Mouse (Mus musculus) embryonic facial prominence, embryonic 11.5 days (tissue): ENCODE results near the gene Crocc. TPM values are rescaled to one million over a fixed set of nuclear protein-coding genes. Genes with fewer than 3 reads are reported as not detected.

Experiments
- ATAC-seq: fragments of 200-750 bp; cut with Nextera tagmentation; replicated peaks from 2 replicates; pipeline ENCODE4 v1.8.0; 2017; ENCODE audit warnings: low read depth; ENCODE audit not compliant: insufficient number of reproducible peaks, low FRiP score, low TSS enrichment
- DNase-seq: peaks from one replicate; pipeline ENCODE4 v3.0.0-alpha.2; 2015; ENCODE audit warnings: low spot score
- H3K27ac ChIP-seq: fragments of 300-500 bp; sonication (generic); replicated peaks from 2 replicates; pipeline ENCODE4 v1.5.1; 2014; ENCODE audit warnings: mild to moderate bottlenecking, low read depth, low read length, control low read depth
- H3K27me3 ChIP-seq: fragments of 300-500 bp; sonication (generic); 2 replicates; pipeline ENCODE4 v1.6.1; 2014; ENCODE audit warnings: mild to moderate bottlenecking, low read length, moderate library complexity, mixed read lengths; ENCODE audit not compliant: control insufficient read depth, insufficient read depth
- H3K36me3 ChIP-seq: fragments of 300-500 bp; sonication (generic); replicated peaks from 2 replicates; pipeline ENCODE4 v1.6.1; 2014; ENCODE audit warnings: low read depth, mild to moderate bottlenecking, low read length, moderate library complexity, mixed read lengths; ENCODE audit not compliant: control insufficient read depth, insufficient read depth
- H3K4me1 ChIP-seq: fragments of 300-500 bp; sonication (generic); 2 replicates; pipeline ENCODE4 v1.6.1; 2014; ENCODE audit warnings: low read length, mixed read lengths; ENCODE audit not compliant: control insufficient read depth, insufficient read depth
- H3K4me2 ChIP-seq: fragments of 300-500 bp; sonication (generic); 2 replicates; pipeline ENCODE4 v1.6.1; 2014; ENCODE audit warnings: low read depth, mild to moderate bottlenecking, control low read depth, low read length, moderate library complexity
- H3K4me3 ChIP-seq: fragments of 300-500 bp; sonication (generic); 2 replicates; pipeline ENCODE4 v1.5.1; 2014; ENCODE audit warnings: low read depth, low read length, control low read depth
- H3K9ac ChIP-seq: fragments of 300-500 bp; sonication (generic); replicated peaks from 2 replicates; pipeline ENCODE4 v1.6.1; 2014; ENCODE audit warnings: mild to moderate bottlenecking, control low read depth, low read length
- H3K9me3 ChIP-seq: fragments of 300-500 bp; sonication (generic); replicated peaks from 2 replicates; pipeline ENCODE4 v1.6.1; 2016; ENCODE audit warnings: mild to moderate bottlenecking, low read length, inconsistent platforms, mixed read lengths; ENCODE audit not compliant: control insufficient read depth
- WGBS: fragments of 180-500 bp; shearing (Covaris S2); extraction: QIAGEN DNeasy Blood & Tissue Kit; methylation state at CpG from one replicate; pipeline ENCODE4 v1.1.7; 2014; 5-methylcytosine and 5-hydroxymethylcytosine counted together
- polyA plus RNA-seq: library from polyadenylated mRNA; unstranded; fragments of >200 nt; fragmentation: Nextera tagmentation; extraction: Ambion mirVana; gene quantifications from 2 replicates; pipeline ENCODE4 v1.2.1, GENCODE M21; 2014

Gene Crocc
- polyA plus RNA-seq, 1 experiment from 2014 or later = 6.8 TPM

GRCm38 (mm10) chr4:140974408-140974807 is 85.9 kb downstream of the Crocc start:
- no peak for ATAC-seq
- Histone ChIP-seq H3K27me3 (no peaks in the 10 kb centered on the region), H3K9ac (no peak overlapping the region), H3K4me2 (no peak overlapping the region), H3K4me1 (no peaks in the 10 kb centered on the region), H3K4me3 (no peak overlapping the region), H3K9me3 (no peaks in the 10 kb centered on the region), H3K27ac (no peak overlapping the region), H3K36me3 (peaks cover 25% of the 10 kb centered on the region)
- WGBS = 95% methylated on average over 6 of the region's 6 CpGs
- no peak for DNase-seq

GRCm38 (mm10) chr4:140971691-140972090 is 88.7 kb downstream of the Crocc start:
- no peak for DNase-seq
- no peak overlapping the region for H3K27ac ChIP-seq
- no peaks in the 10 kb centered on the region for H3K27me3 ChIP-seq
- H3K4me1 ChIP-seq = no peaks in the 10 kb centered on the region
- H3K9ac ChIP-seq = no peak overlapping the region
- no peak overlapping the region for H3K4me2 ChIP-seq
- ATAC-seq = no peak
- no peak overlapping the region for H3K4me3 ChIP-seq
- peaks cover 18% of the 10 kb centered on the region for H3K36me3 ChIP-seq
- whole genome bisulfite sequencing = 90% methylated on average over 13 of the region's 13 CpGs
- H3K9me3 ChIP-seq = no peaks in the 10 kb centered on the region

- Histone ChIP-seq H3K4me1 (no peaks in the 10 kb centered on the region), H3K36me3 (peaks cover 2% of the 10 kb centered on the region; the same call in 1 of the 2 replicates), H3K4me2 (no peak overlapping the region), H3K4me3 (no peak overlapping the region), H3K9ac (no peak overlapping the region), H3K27ac (no peak overlapping the region), H3K9me3 (no peaks in the 10 kb centered on the region), H3K27me3 (no peaks in the 10 kb centered on the region)
- DNase-seq (no peak), ATAC-seq (no peak)
- 88% methylated on average over 11 of the region's 11 CpGs for WGBS
Observed at GRCm38 (mm10) chr4:140967386-140968159, 92.8 kb downstream of the Crocc start.

Other genes with a start within 250 kb of the Crocc start
- not detected in 2 replicates for gene Padi3, start 249.9 kb downstream of the Crocc start, polyA plus RNA-seq
- gene Padi1, start 214.8 kb downstream of the Crocc start, polyA plus RNA-seq = 0.07 and 0.13 TPM in 2 replicates
- 2.4 and 2.5 TPM in 2 replicates for gene Padi2, start 154.2 kb downstream of the Crocc start, polyA plus RNA-seq
- gene Sdhb, start 99.3 kb downstream of the Crocc start, polyA plus RNA-seq = 428 and 430 TPM in 2 replicates
- gene Atp13a2, start 73.7 kb downstream of the Crocc start, polyA plus RNA-seq = 19.8 and 26.1 TPM in 2 replicates
- 409 and 469 TPM in 2 replicates for gene Mfap2, start 50.1 kb downstream of the Crocc start, polyA plus RNA-seq
- gene Necap2, start 17.8 kb upstream of the Crocc start, polyA plus RNA-seq = 57.0 and 64.9 TPM in 2 replicates
- not detected in 2 replicates for gene Spata21, start 27.8 kb upstream of the Crocc start, polyA plus RNA-seq
- gene Szrd1, start 79.2 kb upstream of the Crocc start, polyA plus RNA-seq = 36.3 and 36.6 TPM in 2 replicates
- 23.7 and 25.2 TPM in 2 replicates for gene Fbxo42, start 87.4 kb upstream of the Crocc start, polyA plus RNA-seq
- gene Rsg1, start 153.4 kb upstream of the Crocc start, polyA plus RNA-seq = 6.2 and 6.8 TPM in 2 replicates
- 5.8 and 6.1 TPM in 2 replicates for gene Arhgef19, start 178.9 kb upstream of the Crocc start, polyA plus RNA-seq
- gene Epha2, start 240.7 kb upstream of the Crocc start, polyA plus RNA-seq = 1.0 and 1.4 TPM in 2 replicates